Mouse (Mus musculus): ENCODE measurements at regions not wholly inside any gene's neighbourhood (a gene's known extent, or its start where the extent isn't known, plus 50 kb on each side); places are given as distances from the start of the nearest gene placed in this dataset.

- TF ChIP-seq CTCF (IDR thresholded peaks at IDR 0.05; ENCODE audit: low read depth) (no peak), EP300 (optimal IDR thresholded peaks at IDR 0.05) (no peak)
Measured at GRCm38 (mm10) chr6:53765302-53765701, 55.3 kb downstream of the Tril start.
